Mouse (Mus musculus) small intestine, adult 2 months (tissue): ENCODE measurements around the gene Esyt1.

Source experiments
- CTCF ChIP-seq: fragments of 200-500 bp; IDR thresholded peaks from 2 replicates; pipeline ENCODE4 v1.5.1; 2012; ENCODE audit warnings: low read depth, mild to moderate bottlenecking, control low read depth, inconsistent platforms, low read length, moderate library complexity, mixed read lengths; ENCODE audit not compliant: insufficient replicate concordance, insufficient read length; ENCODE audit errors: extremely low read depth
- POLR2A ChIP-seq: fragments of 200-500 bp; IDR thresholded peaks from 2 replicates; pipeline ENCODE4 v1.6.1; 2012; ENCODE audit warnings: low read depth, mild to moderate bottlenecking, control low read depth, inconsistent platforms, low read length, moderate library complexity

GRCm38 (mm10) chr10:128548947-128549681, 23.4 kb upstream of the Esyt1 start, which contains the start of gene Rpl41:
- TF ChIP-seq CTCF (no peak), POLR2A (peak; percentile 95)
